Mouse (Mus musculus) urinary bladder, postnatal 4 days (tissue): ENCODE measurements around the gene Nlrp4c.
"Not testable (repeated sequence)": the region's sequence is repeated elsewhere in the genome, so short reads cannot be mapped to it uniquely, and the experiment has no call there.

Experiments used
- DNase-seq, 2 experiments: peaks; one replicate each; pipeline ENCODE4 v3.0.0; 2021 to 2022; ENCODE audit warnings: low spot score in 2 of 2

The Nlrp4c gene

DNA sequence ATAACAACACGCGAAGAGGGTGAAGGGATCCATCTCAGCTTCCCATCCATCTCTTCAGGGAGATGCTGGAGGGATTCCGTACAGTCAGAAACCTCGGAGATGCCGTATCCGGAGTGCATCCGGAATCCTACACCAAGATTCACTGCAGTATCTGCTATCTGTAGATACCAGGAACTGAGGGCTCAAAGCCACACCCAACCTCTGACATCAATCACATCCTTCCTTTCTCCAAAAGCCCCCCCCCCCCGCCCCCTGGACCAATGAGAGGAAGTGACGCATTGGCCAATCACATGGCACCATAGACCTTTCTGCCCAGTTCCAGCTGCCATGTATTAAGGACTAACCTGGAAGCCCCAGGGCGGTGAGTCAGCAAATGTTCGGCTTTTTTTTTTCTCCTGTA, at the start of gene Nlrp4c:
Nlrp4c (plus strand) TSS at position 301 of the 400 bp plus-strand sequence.
- no peak for DNase-seq

DNA sequence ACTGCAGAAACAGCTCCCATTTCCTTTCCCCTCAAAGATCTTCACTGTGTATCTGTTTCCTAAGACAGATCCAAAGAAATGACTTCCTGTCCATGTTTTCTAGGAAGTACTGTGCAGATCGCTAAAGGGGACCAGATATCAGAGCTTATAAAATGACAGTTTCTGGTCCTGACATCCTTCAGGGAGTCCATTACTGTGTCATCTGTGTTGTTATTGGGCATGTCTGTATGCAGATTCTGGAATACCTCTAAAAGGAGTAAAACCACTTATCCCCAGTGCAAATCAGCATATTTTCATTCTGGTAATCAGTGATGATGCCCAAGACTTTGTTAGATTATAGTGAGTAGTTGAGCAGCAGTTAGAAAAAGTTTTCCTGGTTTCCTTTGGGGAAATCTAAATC, 34.1 kb upstream of the Nlrp4c start, which contains the start of gene Vmn1r65:
Vmn1r65 (minus strand) TSS at position 101 of the 400 bp plus-strand sequence.
- DNase-seq: no peak

DNA sequence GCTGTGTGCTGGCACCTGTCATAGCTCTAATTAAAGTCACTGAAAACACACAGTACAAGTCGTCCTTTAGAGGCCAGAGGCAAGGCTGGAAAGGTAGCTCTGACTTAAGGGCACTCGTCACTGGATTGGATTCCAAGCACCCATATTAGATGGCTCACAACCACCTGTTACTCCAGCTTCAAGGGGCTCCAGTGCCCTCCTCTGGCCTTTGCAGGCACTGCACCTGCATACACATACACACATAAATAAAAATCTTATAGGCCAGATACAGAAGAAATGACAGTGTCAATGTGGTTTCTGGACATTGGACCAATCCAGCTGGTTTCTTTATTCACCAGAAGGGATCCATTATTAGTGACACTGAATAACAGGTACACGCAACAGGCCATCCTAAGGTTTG, 74.5 kb downstream of the Nlrp4c start:
- DNase-seq: no peak

GRCm38 (mm10) chr7:6120104-6120503, 75.1 kb downstream of the Nlrp4c start:
- DNase-seq: not testable (repeated sequence)

- DNase-seq: not testable (repeated sequence)
These were observed 76.2 kb downstream of the Nlrp4c start for GRCm38 (mm10) chr7:6121128-6121527.

GRCm38 (mm10) chr7:6126690-6127448, 81.9 kb downstream of the Nlrp4c start:
- peak; percentile 43 to 74 for DNase-seq

- no peak for DNase-seq
These were observed 85.4 kb downstream of the Nlrp4c start for GRCm38 (mm10) chr7:6130346-6130745.

DNA sequence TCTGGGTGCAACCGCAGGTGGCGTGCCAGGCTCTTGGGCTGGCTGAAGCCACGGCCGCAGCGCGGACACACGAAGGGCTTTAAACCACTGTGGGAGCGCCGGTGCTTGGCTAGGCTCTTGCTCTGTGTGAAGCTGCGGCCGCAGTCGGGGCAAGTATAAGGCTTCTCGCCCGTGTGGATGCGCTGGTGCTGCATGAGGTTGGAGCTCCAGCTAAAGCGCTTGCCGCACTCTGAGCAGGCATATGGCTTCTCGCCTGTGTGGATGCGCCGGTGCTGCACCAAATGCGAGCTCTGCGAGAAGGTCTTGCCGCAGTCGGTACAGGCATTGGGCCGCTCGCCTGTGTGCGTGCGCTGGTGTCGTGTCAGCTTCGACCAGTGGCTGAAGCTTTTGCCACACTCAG, 87.7 kb downstream of the Nlrp4c start:
- DNase-seq: no peak

- no peak for DNase-seq
These were observed 91.5 kb downstream of the Nlrp4c start for GRCm38 (mm10) chr7:6136497-6136896.

GRCm38 (mm10) chr7:6139295-6139694, 94.3 kb downstream of the Nlrp4c start:
- DNase-seq: no peak

GRCm38 (mm10) chr7:6143991-6144531, 99.1 kb downstream of the Nlrp4c start:
- DNase-seq: no peak

DNA sequence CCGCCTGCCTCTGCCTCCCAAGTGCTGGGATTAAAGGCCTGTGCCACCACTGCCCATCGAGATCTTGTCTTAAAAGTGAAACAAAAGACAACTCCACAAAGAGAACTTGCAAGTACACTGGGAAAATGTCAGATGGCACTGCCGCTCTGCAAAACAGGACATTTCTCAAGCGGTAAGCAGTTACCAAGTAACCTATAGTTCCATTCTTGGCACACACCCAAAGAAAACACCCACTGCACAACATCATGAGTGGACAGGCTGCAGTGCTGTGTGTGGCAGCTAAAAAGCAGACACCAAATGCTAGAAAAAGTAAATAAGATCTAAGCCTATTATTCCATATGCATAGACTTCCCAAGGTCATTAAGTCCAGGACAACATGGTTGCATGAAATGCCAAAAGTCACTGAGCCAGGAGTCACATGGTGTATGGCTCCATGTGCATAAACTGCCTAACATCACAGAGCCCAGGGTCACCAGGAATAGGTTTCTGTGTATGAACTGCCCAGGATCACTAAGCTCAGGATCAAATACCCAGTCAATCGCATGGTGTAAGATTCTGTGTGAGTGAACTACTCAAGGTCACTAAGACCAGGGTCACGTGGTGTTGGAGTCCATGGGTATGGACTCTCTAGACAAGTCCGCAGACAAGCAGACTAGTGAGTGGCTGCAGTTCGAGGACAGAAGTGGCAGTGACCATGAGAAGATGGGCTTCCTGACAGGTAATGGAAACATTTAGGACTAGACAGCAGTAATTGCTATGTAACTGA, 100.6 kb downstream of the Nlrp4c start:
- DNase-seq: no peak

DNA sequence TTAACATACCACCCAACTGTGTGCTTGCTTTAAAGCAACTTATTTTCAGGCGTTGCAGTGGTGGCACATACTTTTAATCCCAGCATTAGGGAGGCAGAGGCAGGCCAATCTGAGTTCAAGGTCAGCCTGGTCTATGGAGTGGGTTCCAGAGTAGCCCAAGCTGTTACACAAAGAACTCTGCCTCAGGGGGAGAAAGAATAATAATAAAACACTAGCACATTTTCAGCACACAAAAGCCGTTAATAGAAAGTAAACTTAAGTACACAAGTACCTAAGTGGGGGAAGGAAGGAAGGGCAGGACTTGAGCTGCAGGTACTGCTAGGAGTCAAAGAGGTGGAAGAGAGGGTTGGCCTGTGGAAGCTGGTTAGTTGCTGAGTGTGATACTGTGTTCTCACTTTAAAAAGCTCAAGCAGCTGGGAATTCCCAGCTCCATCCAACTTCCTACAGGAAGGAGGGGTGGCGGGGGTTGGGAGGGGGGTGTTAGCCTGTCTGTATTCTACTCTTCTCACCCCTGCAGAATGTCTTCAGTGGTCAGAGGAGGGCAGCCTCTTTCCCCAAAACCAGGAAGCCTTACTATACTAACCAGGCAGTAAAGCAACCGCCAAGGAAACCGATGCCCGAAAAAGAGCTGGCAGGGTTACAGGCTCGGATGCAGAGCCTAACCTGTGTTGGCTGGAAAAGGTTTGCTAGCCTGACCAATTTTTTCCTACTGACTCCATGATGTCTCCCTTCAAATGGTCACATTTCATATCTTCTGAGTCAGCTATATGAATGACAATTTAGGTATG, 101.4 kb downstream of the Nlrp4c start:
- DNase-seq: no peak

GRCm38 (mm10) chr7:6146982-6147325, 102.0 kb downstream of the Nlrp4c start:
- no peak for DNase-seq

GRCm38 (mm10) chr7:6147688-6148087, 102.7 kb downstream of the Nlrp4c start:
- no peak for DNase-seq

GRCm38 (mm10) chr7:6151266-6151665, 106.3 kb downstream of the Nlrp4c start:
- DNase-seq: no peak

GRCm38 (mm10) chr7:6152036-6152435, 107.1 kb downstream of the Nlrp4c start:
- no peak for DNase-seq

DNA sequence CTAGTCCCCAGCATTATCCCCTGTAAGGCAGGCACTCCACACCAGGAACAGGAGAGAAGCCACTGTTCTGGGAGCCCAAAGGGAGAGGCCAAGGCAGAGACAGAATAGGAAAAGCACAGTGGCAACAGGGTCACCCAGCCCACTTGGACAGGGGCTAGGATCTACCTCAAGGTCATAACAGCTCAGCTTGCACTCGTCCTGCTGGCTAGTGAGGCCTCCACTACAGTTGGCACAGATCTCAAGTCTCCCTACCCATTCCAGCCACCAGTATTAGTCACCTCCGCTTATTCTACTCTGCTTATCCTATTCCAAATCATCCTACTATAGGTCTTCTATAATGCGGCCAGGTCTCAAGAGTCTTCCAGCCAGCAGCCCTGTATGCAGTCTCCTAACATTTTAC, 108.2 kb downstream of the Nlrp4c start:
- no peak for DNase-seq

DNA sequence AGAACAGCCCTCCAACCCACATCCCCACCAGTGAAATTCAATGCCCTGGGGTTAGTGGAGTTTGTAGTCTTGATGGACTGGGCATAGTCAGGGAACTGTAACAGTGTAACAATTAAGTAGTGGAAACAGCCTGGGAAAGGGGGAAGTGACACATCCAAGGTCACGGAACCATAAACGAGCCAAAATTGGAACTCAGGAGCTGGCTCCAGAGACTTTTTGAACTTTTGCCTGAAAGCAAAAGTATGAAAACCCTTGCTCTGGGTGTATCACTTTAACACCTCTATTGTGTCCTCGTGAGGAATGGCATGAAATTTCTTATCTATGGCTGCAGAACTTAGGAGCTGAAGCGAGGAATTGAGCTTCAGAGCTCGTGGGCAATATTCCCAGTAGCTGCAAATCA, 109.2 kb downstream of the Nlrp4c start:
- no peak for DNase-seq
